Mouse (Mus musculus) spleen, adult 2 months (tissue): ENCODE data around the gene Ttc29.

ENCODE experiments used
- CTCF ChIP-seq: fragments of 200-500 bp; IDR thresholded peaks from 2 replicates; pipeline ENCODE4 v1.5.1; 2011; ENCODE audit warnings: mild to moderate bottlenecking, inconsistent platforms; ENCODE audit not compliant: insufficient read depth, insufficient read length, insufficient replicate concordance; ENCODE audit errors: extremely low read depth
- POLR2A ChIP-seq: fragments of 200-500 bp; IDR thresholded peaks from 2 replicates; pipeline ENCODE4 v1.6.1; 2011; ENCODE audit warnings: low read depth, low read length, inconsistent platforms

- no peak for TF ChIP-seq POLR2A
- TF ChIP-seq CTCF, result no peak
Measured at GRCm38 (mm10) chr8:78431356-78431755, 218.3 kb downstream of the Ttc29 start.
